22 mouse cellular contexts compared by ENCODE assay signal in the genomic region with DNA sequence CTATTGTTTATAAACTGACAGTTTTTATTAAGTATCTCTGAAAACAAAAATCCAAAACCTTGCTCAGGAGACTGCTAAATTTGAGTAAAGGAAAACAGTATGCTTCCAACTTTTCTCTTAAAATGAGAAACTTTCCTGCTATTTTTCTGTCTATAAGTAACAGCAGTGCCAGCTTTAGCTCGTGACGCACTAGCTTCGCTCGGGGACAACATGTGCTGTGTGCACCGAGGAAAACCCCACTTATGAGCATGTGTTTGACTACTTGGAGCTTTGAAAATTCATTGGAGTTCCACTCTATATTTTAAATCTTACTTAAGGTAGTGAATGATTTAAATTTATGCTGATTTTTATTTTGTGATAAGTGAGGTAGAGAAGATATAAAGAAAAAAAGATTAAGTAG.
"Had no signal": no experiment of that assay in that cellular context is flagged by ENCODE, and none has a peak within 500 bp of the region (broad histone marks: within the 10 kb centered on the region; RNA-seq: fewer than 3 reads in every experiment).

No protein-coding gene starts in this region.

- H3K4me1 ChIP-seq: heart, embryonic 10.5 days; heart, embryonic 12.5 days; hindbrain, embryonic 13.5 days; hindbrain, embryonic 15.5 days; kidney, embryonic 15.5 days; limb, embryonic 13.5 days; limb, embryonic 15.5 days; liver, embryonic 12.5 days had no signal

- H3K27me3 ChIP-seq: heart, embryonic 12.5 days; hindbrain, embryonic 13.5 days; hindbrain, embryonic 15.5 days; kidney, embryonic 15.5 days; limb, embryonic 13.5 days; limb, embryonic 15.5 days; liver, embryonic 12.5 days had no signal

- H3K27ac ChIP-seq: heart, embryonic 10.5 days; hindbrain, embryonic 13.5 days; hindbrain, embryonic 15.5 days; hindbrain, postnatal 0 days; kidney, embryonic 15.5 days; kidney, postnatal 0 days; limb, embryonic 13.5 days; limb, embryonic 15.5 days; liver, embryonic 12.5 days had no signal

- H3K4me3 ChIP-seq: heart, embryonic 10.5 days; heart, embryonic 12.5 days; hindbrain, embryonic 13.5 days; hindbrain, embryonic 15.5 days; kidney, embryonic 15.5 days; limb, embryonic 13.5 days; limb, embryonic 15.5 days; liver, embryonic 12.5 days had no signal

- DNase-seq: gastrocnemius, postnatal 14 days; gastrocnemius, postnatal 36 days; heart, adult 11 months; heart, postnatal 10 days; kidney, adult 11 months; kidney, adult 2 months; kidney, adult 9 months; kidney, postnatal 14 days; kidney, postnatal 36 days; layer of hippocampus, adult 9-11 months; layer of hippocampus, postnatal 36 days; left cerebral cortex, postnatal 4 days had no signal

- H3K9ac ChIP-seq: heart, embryonic 12.5 days; hindbrain, embryonic 13.5 days; hindbrain, embryonic 15.5 days; kidney, embryonic 15.5 days; limb, embryonic 13.5 days; limb, embryonic 15.5 days; liver, embryonic 12.5 days had no signal
